Comparison of ENCODE assay signal across 8 mouse cellular contexts in genomic region chr13:21166936-21167909, GRCm38 (mm10). TPM values are rescaled to one million over a fixed set of nuclear protein-coding genes. Genes with fewer than 3 reads are reported as not detected.
DNase-seq lines count a peak whose midpoint lies in the region; ATAC-seq and TF ChIP-seq lines count a peak whose summit lies in the region.

No protein-coding gene starts in this region.

- H3K27me3 ChIP-seq in Patski: no peaks in the 10 kb centered on the region
- H3K27me3 ChIP-seq in hindbrain, embryonic 10.5 days (ENCODE audit: insufficient read depth, poor library complexity, severe bottlenecking): no peaks in the 10 kb centered on the region

- POLR2A ChIA-PET in Patski (lab: Charles Lee): no interaction called here

- H3K4me1 ChIP-seq in hindbrain, embryonic 10.5 days (replicated peaks): peaks cover 19% of the 10 kb centered on the region

- no peaks in the 10 kb centered on the region for H3K9me3 ChIP-seq in hindbrain, embryonic 10.5 days

- H3K36me3 ChIP-seq in hindbrain, embryonic 10.5 days: no peaks in the 10 kb centered on the region

- H3K27ac ChIP-seq in hindbrain, embryonic 10.5 days: peak overlapping the region; percentile 69; the same call in 1 of the 2 replicates

- ATAC-seq in Patski: peak; percentile 15
- ATAC-seq in frontal cortex, adult (ENCODE audit: low TSS enrichment): peak; percentile 53

- WGBS in hindbrain, embryonic 10.5 days: 2% methylated on average over 27 of the region's 27 CpGs

- TF ChIP-seq CTCF in Patski (IDR thresholded peaks at IDR 0.05): peak; percentile 1

- no peak for DNase-seq in Patski (ENCODE audit: low read depth, low spot score)
- DNase-seq in cerebellum, adult 9-10 months: peak; percentile 90
- peak; percentile 78 for DNase-seq in hindbrain, embryonic 10.5 days (ENCODE audit: low spot score)
- peak; percentile 73 to 88 for DNase-seq in layer of hippocampus, postnatal 14 days (ENCODE audit: low spot score in 2 of 2)
- peak; percentile 85 for DNase-seq in lung, postnatal 25 days (ENCODE audit: low spot score)
- peak; percentile 83 for DNase-seq in right cerebral cortex, adult 18-20 months
- DNase-seq in yolk sac, embryonic 10.5 days (ENCODE audit: low spot score): peak; percentile 85

- CTCF ChIA-PET in Patski (lab: Charles Lee): interaction anchor here (0.9 to 1.7 kb wide), 3 partner anchors 11 to 149 kb away, joined by 3 to 6 read pairs (median 4); no protein-coding TSS in a partner anchor

- in situ Hi-C loops in Patski (cut with MboI; ENCODE audit: low pct_unique_long_range_greater_than_20kb): loop anchor here (5.0 to 25.0 kb wide), 3 partner anchors 548 to 1805 kb away; partner anchors contain the start of genes Hist1h2ag, Hist1h2ai, Hist1h2bj and Hist1h2bl

- H3K4me3 ChIP-seq in hindbrain, embryonic 10.5 days: peak overlapping the region; percentile 61

RNA-seq across cellular contexts. Expression of gene Trim27, which starts 12.0 kb away (rescaled TPM):
- polyA plus RNA-seq in Patski (2021): 57.8 TPM
- polyA plus RNA-seq in hindbrain, embryonic 10.5 days (2016; fragmentation: Nextera tagmentation; extraction: Ambion mirVana): 157 and 163 TPM in 2 replicates
- total RNA-seq in layer of hippocampus, postnatal 14 days (2021): 10 to 100 TPM; 35.5 to 40.3 TPM

RNA-seq across cellular contexts. Expression of gene Olfr1368, which starts 21.6 kb away (rescaled TPM):
- not detected for polyA plus RNA-seq in Patski (2021)
- polyA plus RNA-seq in hindbrain, embryonic 10.5 days (2016; fragmentation: Nextera tagmentation; extraction: Ambion mirVana): not detected in 2 replicates
- not detected for total RNA-seq in layer of hippocampus, postnatal 14 days (2021)

RNA-seq across cellular contexts. Expression of gene Olfr263, which starts 37.8 kb away (rescaled TPM):
- not detected for polyA plus RNA-seq in Patski (2021)
- polyA plus RNA-seq in hindbrain, embryonic 10.5 days (2016; fragmentation: Nextera tagmentation; extraction: Ambion mirVana): not detected in 2 replicates
- total RNA-seq in layer of hippocampus, postnatal 14 days (2021): not detected

RNA-seq across cellular contexts. Expression of gene Olfr1369-ps1, which starts 55.9 kb away (rescaled TPM):
- 0.08 TPM for polyA plus RNA-seq in Patski (2021)
- polyA plus RNA-seq in hindbrain, embryonic 10.5 days (2016; fragmentation: Nextera tagmentation; extraction: Ambion mirVana): 0.08 and 0.10 TPM in 2 replicates
- not detected for total RNA-seq in layer of hippocampus, postnatal 14 days (2021)
